Mouse (Mus musculus) cerebellum, adult 2 months (tissue): ENCODE measurements at regions not wholly inside any gene's neighbourhood (a gene's known extent, or its start where the extent isn't known, plus 50 kb on each side); places are given as distances from the start of the nearest gene placed in this dataset.

Experiments used
- DNase-seq, 2 experiments: peaks; one replicate each; pipeline ENCODE4 v3.0.0; 2021
- H3K27ac ChIP-seq: fragments of 200-500 bp; 2 replicates; pipeline ENCODE4 v1.5.1; 2012; ENCODE audit warnings: low read length, control low read depth, inconsistent platforms; ENCODE audit not compliant: insufficient read depth
- H3K27me3 ChIP-seq: fragments of 200-500 bp; 2 replicates; pipeline ENCODE4 v1.6.1; 2012; ENCODE audit warnings: inconsistent platforms, mild to moderate bottlenecking, low read length, moderate library complexity; ENCODE audit not compliant: control insufficient read depth, insufficient read depth
- H3K4me1 ChIP-seq: fragments of 200-500 bp; 2 replicates; pipeline ENCODE4 v1.6.1; 2011; ENCODE audit warnings: low read length; ENCODE audit not compliant: control insufficient read depth, insufficient read depth
- H3K4me3 ChIP-seq: fragments of 200-500 bp; replicated peaks from 2 replicates; pipeline ENCODE3; 2011; ENCODE audit warnings: mild to moderate bottlenecking, low read depth, low read length, control low read depth; ENCODE audit not compliant: insufficient read depth
- CTCF ChIP-seq: fragments of 200-500 bp; IDR thresholded peaks from 2 replicates; pipeline ENCODE4 v1.5.1; 2011; ENCODE audit warnings: low read depth, mild to moderate bottlenecking, control low read depth, low read length, moderate library complexity, borderline replicate concordance; ENCODE audit not compliant: insufficient read depth
- POLR2A ChIP-seq: fragments of 200-500 bp; IDR thresholded peaks from 2 replicates; pipeline ENCODE4 v1.6.1; 2011; ENCODE audit warnings: low read length, control low read depth, borderline replicate concordance; ENCODE audit not compliant: insufficient read depth
- WGBS: fragments of 180-500 bp; shearing (Covaris S2); methylation state at CpG from one replicate; pipeline ENCODE4 v1.1.7; 2018; 5-methylcytosine and 5-hydroxymethylcytosine counted together

DNA sequence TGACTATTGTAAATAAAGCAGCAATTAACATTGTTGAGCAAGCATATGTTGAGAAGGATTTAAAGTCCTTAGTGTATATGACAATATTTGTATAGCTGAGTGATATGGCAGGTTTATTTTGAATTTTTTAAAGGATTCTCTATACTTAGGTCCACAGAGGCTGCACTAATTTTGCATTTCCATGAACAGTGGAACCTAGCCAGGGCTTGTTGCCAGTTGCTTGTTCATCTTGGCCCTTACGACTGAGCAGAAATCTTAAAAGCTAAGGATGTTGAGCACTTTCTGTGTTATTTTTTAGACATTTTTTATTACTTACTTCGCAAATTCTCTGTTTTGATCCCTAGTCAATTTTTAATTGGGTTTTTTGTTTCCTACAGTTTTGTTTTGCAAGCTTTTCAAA, 417.8 kb downstream of the Cdh7 start:
- Histone ChIP-seq H3K27ac (no peak overlapping the region), H3K4me1 (no peaks in the 10 kb centered on the region), H3K4me3 (no peak overlapping the region), H3K27me3 (no peaks in the 10 kb centered on the region)
- DNase-seq, result peak in 1 of 2 experiments; percentile 15
- TF ChIP-seq POLR2A (no peak), CTCF (no peak)
- WGBS, result 17% methylated on average over 2 of the region's 2 CpGs

- no peaks in the 10 kb centered on the region for H3K4me1 ChIP-seq
- DNase-seq, result no peak
- no peak overlapping the region for H3K4me3 ChIP-seq
- no peak overlapping the region for H3K27ac ChIP-seq
- 56% methylated on average over 3 of the region's 3 CpGs for WGBS
- H3K27me3 ChIP-seq, result no peaks in the 10 kb centered on the region
- TF ChIP-seq POLR2A (no peak), CTCF (no peak)
Measured at GRCm38 (mm10) chr1:110447742-110448312, 465.6 kb downstream of the Cdh7 start.

DNA sequence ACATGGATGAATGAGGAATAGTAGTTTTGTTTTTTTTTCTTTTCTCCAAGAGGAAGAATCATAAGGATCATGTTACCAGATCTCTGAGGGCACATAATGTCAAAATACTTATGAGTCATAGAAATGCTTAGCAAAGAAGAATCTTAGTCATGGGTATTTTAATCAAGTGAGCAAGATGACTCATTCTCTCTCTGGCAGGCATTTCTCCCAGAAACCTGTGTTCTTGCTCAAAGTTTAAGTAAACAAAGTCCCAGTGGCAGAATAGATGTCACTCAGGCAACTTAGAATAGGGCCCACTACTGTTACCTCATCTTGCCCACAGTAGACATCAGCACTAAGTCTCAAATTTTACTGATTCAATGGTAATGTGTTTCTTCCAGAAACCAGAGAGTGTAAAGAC, 493.9 kb downstream of the Cdh19 start:
- Histone ChIP-seq H3K4me1 (no peaks in the 10 kb centered on the region), H3K27ac (no peak overlapping the region), H3K27me3 (no peaks in the 10 kb centered on the region), H3K4me3 (no peak overlapping the region)
- no peak for DNase-seq
- no peak for TF ChIP-seq POLR2A
- no peak for TF ChIP-seq CTCF

- no peak for DNase-seq
- H3K27ac ChIP-seq, result no peak overlapping the region
- TF ChIP-seq CTCF (peak; percentile 27; the same call in 1 of the 2 replicates), POLR2A (no peak)
- H3K27me3 ChIP-seq, result no peaks in the 10 kb centered on the region
- 89% methylated on average over 1 of the region's 1 CpGs for WGBS
- no peak overlapping the region for H3K4me3 ChIP-seq
- no peaks in the 10 kb centered on the region for H3K4me1 ChIP-seq
Measured at GRCm38 (mm10) chr1:110489372-110489771, 488.0 kb downstream of the Cdh19 start.
